Mouse (Mus musculus) MEL (cell line): ENCODE measurements at regions not wholly inside any gene's neighbourhood (a gene's known extent, or its start where the extent isn't known, plus 50 kb on each side); places are given as distances from the start of the nearest gene placed in this dataset.

Experiments
- DNase-seq: peaks from one replicate; pipeline ENCODE4 v3.0.0; 2011; ENCODE audit warnings: low read depth, low spot score
- H3K27ac ChIP-seq: 2 replicates; pipeline ENCODE4 v1.5.1; 2012; ENCODE audit warnings: low read depth, mild to moderate bottlenecking, control low read depth, low read length, moderate library complexity; ENCODE audit not compliant: control insufficient read depth
- H3K27me3 ChIP-seq, 2 experiments: fragments of 150-350 bp in 1 of 2; sonication (generic) in 1 of 2; 2 replicates each; pipeline ENCODE4 v1.6.1; 2012; ENCODE audit warnings: low read length in 2 of 2, mild to moderate bottlenecking in 2 of 2, improper control_type of control experiment in 1 of 2, moderate library complexity in 1 of 2; ENCODE audit not compliant: insufficient read depth in 2 of 2, control insufficient read depth in 1 of 2
- H3K36me3 ChIP-seq, 2 experiments: 2 replicates each; pipeline ENCODE4 v1.6.1; 2012 to 2014; ENCODE audit warnings: low read length in 2 of 2, improper control_type of control experiment in 1 of 2, inconsistent platforms in 1 of 2, mild to moderate bottlenecking in 1 of 2; ENCODE audit not compliant: insufficient read depth in 2 of 2, control insufficient read depth in 1 of 2
- H3K4me1 ChIP-seq, 2 experiments: fragments of 150-350 bp in 1 of 2; sonication (generic) in 1 of 2; 2 replicates each; pipeline ENCODE4 v1.6.1; 2012; ENCODE audit warnings: low read length in 2 of 2, improper control_type of control experiment in 1 of 2, mild to moderate bottlenecking in 1 of 2; ENCODE audit not compliant: insufficient read depth in 2 of 2, control insufficient read depth in 1 of 2
- H3K4me3 ChIP-seq, 2 experiments: fragments of 150-350 bp in 1 of 2; sonication (generic) in 1 of 2; 2 replicates each; pipeline ENCODE4 v1.5.1; 2012; ENCODE audit warnings: low read depth in 2 of 2, low read length in 2 of 2, mild to moderate bottlenecking in 2 of 2, moderate library complexity in 2 of 2, control low read depth in 1 of 2, improper control_type of control experiment in 1 of 2; ENCODE audit not compliant: control insufficient read depth in 1 of 2, insufficient read depth in 1 of 2
- H3K79me2 ChIP-seq: 2 replicates; pipeline ENCODE4 v1.6.1; 2012; ENCODE audit warnings: mild to moderate bottlenecking, low read length, moderate library complexity; ENCODE audit not compliant: control insufficient read depth, poor library complexity, insufficient read depth
- H3K9ac ChIP-seq: 2 replicates; pipeline ENCODE4 v1.6.1; 2012; ENCODE audit warnings: low read depth, mild to moderate bottlenecking, control low read depth, low read length, moderate library complexity; ENCODE audit not compliant: control insufficient read depth, poor library complexity, severe bottlenecking
- H3K9me3 ChIP-seq: fragments of 150-350 bp; sonication (generic); replicated peaks from 2 replicates; pipeline ENCODE4 v1.6.1; 2012; ENCODE audit warnings: mild to moderate bottlenecking, low read length, improper control_type of control experiment, moderate library complexity; ENCODE audit not compliant: insufficient read depth
- CHD1 ChIP-seq: IDR thresholded peaks from 2 replicates; pipeline ENCODE4 v1.6.1; 2012; ENCODE audit warnings: low read depth, mild to moderate bottlenecking, inconsistent platforms, low read length, improper control_type of control experiment
- CHD2 ChIP-seq: IDR thresholded peaks from 2 replicates; pipeline ENCODE4 v1.6.1; 2011; ENCODE audit warnings: low read length, improper control_type of control experiment
- E2F4 ChIP-seq: IDR thresholded peaks from 2 replicates; pipeline ENCODE4 v1.6.1; 2011; ENCODE audit warnings: low read depth, low read length, improper control_type of control experiment, borderline replicate concordance
- ELF1 ChIP-seq: IDR thresholded peaks from 2 replicates; pipeline ENCODE4 v1.6.1; 2014; ENCODE audit warnings: low read depth, mild to moderate bottlenecking, inconsistent platforms, low read length, improper control_type of control experiment, moderate library complexity
- ETS1 ChIP-seq: IDR thresholded peaks from 2 replicates; pipeline ENCODE4 v1.6.1; 2012; ENCODE audit warnings: low read depth, mild to moderate bottlenecking, inconsistent platforms, low read length, improper control_type of control experiment, moderate library complexity
- JUND ChIP-seq: IDR thresholded peaks from 2 replicates; pipeline ENCODE4 v1.6.1; 2011; ENCODE audit warnings: low read depth, mild to moderate bottlenecking, improper control_type of control experiment, low read length
- KAT2A ChIP-seq: conservative IDR thresholded peaks from 2 replicates; pipeline ENCODE4 v1.6.1; 2012; ENCODE audit warnings: low read depth, low read length, improper control_type of control experiment, inconsistent platforms
- MAFK ChIP-seq: IDR thresholded peaks from 2 replicates; pipeline ENCODE4 v1.6.1; 2011; ENCODE audit warnings: low read depth, mild to moderate bottlenecking, low read length, improper control_type of control experiment, borderline replicate concordance
- MAX ChIP-seq: IDR thresholded peaks from 2 replicates; pipeline ENCODE4 v1.6.1; 2011; ENCODE audit warnings: low read length, improper control_type of control experiment
- MAZ ChIP-seq: IDR thresholded peaks from 2 replicates; pipeline ENCODE4 v1.6.1; 2012; ENCODE audit warnings: low read depth, mild to moderate bottlenecking, inconsistent platforms, low read length, improper control_type of control experiment
- MEF2A ChIP-seq: IDR thresholded peaks from 2 replicates; pipeline ENCODE4 v1.6.1; 2014; ENCODE audit warnings: low read depth, mild to moderate bottlenecking, inconsistent platforms, low read length, improper control_type of control experiment; ENCODE audit not compliant: poor library complexity, insufficient replicate concordance, severe bottlenecking; ENCODE audit errors: extremely low read depth
- MXI1 ChIP-seq: IDR thresholded peaks from 2 replicates; pipeline ENCODE4 v1.6.1; 2011; ENCODE audit warnings: mild to moderate bottlenecking, low read depth, low read length, improper control_type of control experiment
- NRF1 ChIP-seq: IDR thresholded peaks from 2 replicates; pipeline ENCODE4 v1.6.1; 2014; ENCODE audit warnings: low read depth, mild to moderate bottlenecking, inconsistent platforms, low read length, improper control_type of control experiment, moderate library complexity; ENCODE audit not compliant: poor library complexity, insufficient read depth, severe bottlenecking
- POLR2A ChIP-seq, 2 experiments: IDR thresholded peaks; 2 replicates each; pipeline ENCODE4 v1.6.1; 2011 to 2012; ENCODE audit warnings: low read length in 2 of 2, mild to moderate bottlenecking in 2 of 2, control low read depth in 1 of 2, improper control_type of control experiment in 1 of 2, low read depth in 1 of 2, moderate library complexity in 1 of 2; ENCODE audit not compliant: control insufficient read depth in 1 of 2, insufficient read depth in 1 of 2, poor library complexity in 1 of 2
- POLR2AphosphoS2 ChIP-seq: IDR thresholded peaks from 2 replicates; pipeline ENCODE4 v1.6.1; 2011; ENCODE audit warnings: low read length, improper control_type of control experiment
- SMC3 ChIP-seq: IDR thresholded peaks from 2 replicates; pipeline ENCODE4 v1.6.1; 2011; ENCODE audit warnings: low read depth, low read length, improper control_type of control experiment
- TAL1 ChIP-seq: IDR thresholded peaks from 2 replicates; pipeline ENCODE4 v1.6.1; 2012; ENCODE audit warnings: mild to moderate bottlenecking, inconsistent platforms, low read length, moderate library complexity, mixed read lengths
- TBP ChIP-seq: IDR thresholded peaks from 2 replicates; pipeline ENCODE4 v1.8.0; 2011; ENCODE audit warnings: low read depth, low read length, improper control_type of control experiment
- USF2 ChIP-seq, 2 experiments: IDR thresholded peaks; 2 replicates each; pipeline ENCODE4 v1.6.1; 2011 to 2012; ENCODE audit warnings: improper control_type of control experiment in 2 of 2, low read length in 2 of 2, borderline replicate concordance in 1 of 2, inconsistent platforms in 1 of 2, low read depth in 1 of 2, mild to moderate bottlenecking in 1 of 2; ENCODE audit not compliant: insufficient read depth in 1 of 2
- ZKSCAN1 ChIP-seq: IDR thresholded peaks from 2 replicates; pipeline ENCODE4 v1.6.1; 2012; ENCODE audit warnings: low read depth, mild to moderate bottlenecking, inconsistent platforms, low read length, improper control_type of control experiment, moderate library complexity
- ZMIZ1 ChIP-seq: IDR thresholded peaks from 2 replicates; pipeline ENCODE4 v1.6.1; 2012; ENCODE audit warnings: low read depth, mild to moderate bottlenecking, inconsistent platforms, low read length, improper control_type of control experiment, moderate library complexity
- ZNF384 ChIP-seq: IDR thresholded peaks from 2 replicates; pipeline ENCODE4 v1.6.1; 2012; ENCODE audit warnings: low read depth, mild to moderate bottlenecking, inconsistent platforms, low read length, improper control_type of control experiment

- no peak overlapping the region for H3K4me3 ChIP-seq
- DNase-seq, result no peak
- no peaks in the 10 kb centered on the region for H3K36me3 ChIP-seq
- H3K27me3 ChIP-seq, result no peaks in the 10 kb centered on the region
- no peaks in the 10 kb centered on the region for H3K9me3 ChIP-seq
- H3K4me1 ChIP-seq, result no peaks in the 10 kb centered on the region
- no peak overlapping the region for H3K27ac ChIP-seq
- TF ChIP-seq CHD1, result no peak
- TF ChIP-seq SMC3, result no peak
- TF ChIP-seq KAT2A, result no peak
- no peak for TF ChIP-seq TAL1
- TF ChIP-seq ELF1, result no peak
- no peak for TF ChIP-seq CHD2
- TF ChIP-seq MXI1, result no peak
- TF ChIP-seq USF2 (IDR thresholded peaks at IDR 0.05; ENCODE audit: borderline replicate concordance in 1 of 2, insufficient read depth in 1 of 2, low read depth in 1 of 2, low read length in 2 of 2), result no peak
- TF ChIP-seq ETS1, result no peak
- no peak for TF ChIP-seq TBP
- TF ChIP-seq MAX, result no peak
- no peak for TF ChIP-seq MEF2A
- no peak for TF ChIP-seq ZKSCAN1
- TF ChIP-seq, all 39 proteins: peak for 0
- Histone ChIP-seq H3K79me2 (no peaks in the 10 kb centered on the region), H3K9ac (no peak overlapping the region)
These were observed 169.2 kb upstream of the Camk1g start for GRCm38 (mm10) chr1:193539261-193539660.

- H3K4me1 ChIP-seq, result no peaks in the 10 kb centered on the region
- H3K9me3 ChIP-seq, result no peaks in the 10 kb centered on the region
- H3K79me2 ChIP-seq, result no peaks in the 10 kb centered on the region
- TF ChIP-seq ZMIZ1, result no peak
- no peak for TF ChIP-seq ZNF384
- no peak for TF ChIP-seq MAFK
- no peak for TF ChIP-seq POLR2A (IDR thresholded peaks at IDR 0.05; ENCODE audit: control insufficient read depth in 1 of 2, insufficient read depth in 1 of 2, low read depth in 1 of 2, low read length in 2 of 2, poor library complexity in 1 of 2)
- no peak for TF ChIP-seq ELF1
- no peak for TF ChIP-seq E2F4
- no peak for TF ChIP-seq JUND
- no peak for TF ChIP-seq MXI1
- no peak for TF ChIP-seq NRF1
- TF ChIP-seq MAZ, result no peak
- TF ChIP-seq POLR2AphosphoS2, result no peak
- no peak for TF ChIP-seq TBP
- H3K4me3 ChIP-seq, result no peak overlapping the region
- DNase-seq, result no peak
- H3K27ac ChIP-seq, result no peak overlapping the region
- H3K27me3 ChIP-seq, result no peaks in the 10 kb centered on the region
- H3K9ac ChIP-seq, result no peak overlapping the region
- H3K36me3 ChIP-seq, result no peaks in the 10 kb centered on the region
These were observed 168.3 kb upstream of the Camk1g start for GRCm38 (mm10) chr1:193538425-193538824.
